Mouse (Mus musculus) midbrain, embryonic 14.5 days (tissue): ENCODE results near the gene Sap25. TPM values are rescaled to one million over a fixed set of nuclear protein-coding genes. Genes with fewer than 3 reads are reported as not detected.
A peak's percentile ranks its signal among the peaks of the same experiment; 100 is the strongest.

Experiments
- ATAC-seq: fragments of 200-750 bp; cut with Nextera tagmentation; 2 replicates; pipeline ENCODE4 v1.8.0; 2017; ENCODE audit warnings: moderate number of reproducible peaks, moderate library complexity; ENCODE audit not compliant: low FRiP score, low TSS enrichment
- DNase-seq: peaks from one replicate; pipeline ENCODE4 v3.0.0-alpha.2; 2015
- H3K27ac ChIP-seq: fragments of 300-500 bp; sonication (generic); replicated peaks from 2 replicates; pipeline ENCODE4 v1.5.1; 2014; ENCODE audit warnings: mild to moderate bottlenecking, low read depth, low read length, moderate library complexity
- H3K27me3 ChIP-seq: fragments of 300-500 bp; sonication (generic); 2 replicates; pipeline ENCODE4 v1.6.1; 2014; ENCODE audit warnings: low read length, control low read depth, mixed read lengths; ENCODE audit not compliant: control insufficient read depth, insufficient read depth
- H3K36me3 ChIP-seq: fragments of 300-500 bp; sonication (generic); 2 replicates; pipeline ENCODE4 v1.6.1; 2014; ENCODE audit warnings: low read length, control low read depth; ENCODE audit not compliant: control insufficient read depth, insufficient read depth
- H3K4me1 ChIP-seq: fragments of 300-500 bp; sonication (generic); 2 replicates; pipeline ENCODE4 v1.6.1; 2014; ENCODE audit warnings: mild to moderate bottlenecking, antibody characterized with exemption, low read length, control low read depth; ENCODE audit not compliant: control insufficient read depth, insufficient read depth
- H3K4me2 ChIP-seq: fragments of 300-500 bp; sonication (generic); 2 replicates; pipeline ENCODE4 v1.6.1; 2014; ENCODE audit warnings: mild to moderate bottlenecking, low read length, moderate library complexity
- H3K4me3 ChIP-seq: fragments of 300-500 bp; sonication (generic); replicated peaks from 2 replicates; pipeline ENCODE4 v1.5.1; 2014; ENCODE audit warnings: low read depth, low read length
- H3K9ac ChIP-seq: fragments of 300-500 bp; sonication (generic); replicated peaks from 2 replicates; pipeline ENCODE4 v1.6.1; 2014; ENCODE audit warnings: mild to moderate bottlenecking, low read length, moderate library complexity
- H3K9me3 ChIP-seq: fragments of 300-500 bp; sonication (generic); 2 replicates; pipeline ENCODE4 v1.6.1; 2016; ENCODE audit warnings: low read length, control low read depth, mixed read lengths; ENCODE audit not compliant: control insufficient read depth
- WGBS: fragments of 180-500 bp; shearing (Covaris S2); extraction: QIAGEN DNeasy Blood & Tissue Kit; methylation state at CpG from one replicate; pipeline ENCODE4 v1.1.7; 2014; 5-methylcytosine and 5-hydroxymethylcytosine counted together
- polyA plus RNA-seq: library from polyadenylated mRNA; unstranded; fragments of >200 nt; fragmentation: Nextera tagmentation; extraction: Ambion mirVana; gene quantifications from 2 replicates; pipeline ENCODE4 v1.2.1, GENCODE M21; 2014

Sap25 gene
- polyA plus RNA-seq, 1 experiment from 2014 or later: 4.1 TPM

DNA sequence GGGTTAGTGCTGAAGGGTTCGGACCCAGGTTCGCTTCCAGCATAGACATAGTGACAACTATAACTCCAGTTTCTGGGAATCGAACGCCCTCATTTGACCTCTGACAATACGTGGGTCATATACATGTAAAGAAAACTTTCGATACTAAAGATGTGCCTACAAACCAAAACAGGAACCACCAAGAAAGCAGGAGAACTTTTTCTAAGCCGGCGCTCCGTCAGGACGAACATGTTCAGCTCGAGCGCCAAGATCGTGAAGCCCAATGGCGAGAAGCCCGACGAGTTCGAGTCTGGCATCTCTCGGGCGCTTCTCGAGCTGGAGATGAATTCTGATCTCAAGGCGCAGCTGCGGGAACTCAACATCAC lies 39.8 kb upstream of the Sap25 start:
- Histone ChIP-seq H3K9ac (no peak overlapping the region; the same call in 1 of the 2 replicates), H3K36me3 (peaks cover 10% of the 10 kb centered on the region), H3K4me3 (peak overlapping the region; percentile 72), H3K27ac (no peak overlapping the region), H3K4me1 (peaks cover 11% of the 10 kb centered on the region), H3K4me2 (peak overlapping the region; percentile 55), H3K9me3 (no peaks in the 10 kb centered on the region), H3K27me3 (no peaks in the 10 kb centered on the region)
- ATAC-seq (no peak), DNase-seq (no peak)
- WGBS: under 1% methylated on average over 22 of the region's 22 CpGs

DNA sequence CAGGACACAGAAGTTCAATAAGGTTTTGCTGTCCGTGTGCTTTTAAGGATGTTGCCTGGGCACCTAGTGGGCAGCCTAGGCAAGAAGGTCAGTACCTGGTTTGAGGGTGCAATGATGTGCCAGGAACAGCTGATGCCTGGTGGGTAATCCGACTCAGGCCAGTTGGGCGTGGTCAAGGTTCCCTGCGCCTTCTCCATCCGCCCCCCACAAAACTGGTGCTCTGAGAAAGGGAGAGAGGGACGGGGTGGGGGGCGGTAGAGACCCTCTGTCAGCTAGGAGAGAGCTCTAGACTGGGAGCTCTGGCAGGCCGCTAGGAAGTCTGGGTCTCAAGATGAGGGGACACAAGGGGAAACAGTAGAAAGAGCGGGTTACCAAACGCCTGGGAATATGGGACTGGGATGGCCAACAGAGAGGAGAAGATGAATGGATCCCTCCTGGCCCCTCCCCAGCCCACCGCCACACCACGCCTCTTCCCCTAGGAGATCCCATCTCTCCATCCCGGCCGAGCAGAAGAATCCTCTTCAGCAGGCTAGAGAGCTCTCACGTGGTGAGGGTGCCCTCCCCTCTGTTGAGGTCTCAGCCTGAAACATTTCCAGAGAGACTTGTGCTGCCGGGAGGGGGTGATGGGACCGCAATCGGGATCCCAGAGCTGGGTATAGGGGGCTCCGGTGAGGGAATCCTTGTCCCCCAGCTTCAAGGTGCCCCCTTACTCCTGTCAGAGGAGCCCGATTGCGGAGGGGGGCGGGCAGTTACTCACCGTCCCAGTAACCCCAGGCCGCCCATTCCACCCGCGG lies 33.1 kb upstream of the Sap25 start:
- peak overlapping the region; percentile 27 for H3K4me2 ChIP-seq
- no peak overlapping the region for H3K4me3 ChIP-seq
- H3K27ac ChIP-seq: no peak overlapping the region
- H3K9me3 ChIP-seq: no peaks in the 10 kb centered on the region
- DNase-seq: no peak
- WGBS: 11% methylated on average over 26 of the region's 26 CpGs
- H3K4me1 ChIP-seq: peaks cover 19% of the 10 kb centered on the region; the same call in 1 of the 2 replicates
- ATAC-seq: no peak
- H3K36me3 ChIP-seq: no peaks in the 10 kb centered on the region
- H3K9ac ChIP-seq: no peak overlapping the region
- H3K27me3 ChIP-seq: peaks cover 13% of the 10 kb centered on the region; the same call in 1 of the 2 replicates

DNA sequence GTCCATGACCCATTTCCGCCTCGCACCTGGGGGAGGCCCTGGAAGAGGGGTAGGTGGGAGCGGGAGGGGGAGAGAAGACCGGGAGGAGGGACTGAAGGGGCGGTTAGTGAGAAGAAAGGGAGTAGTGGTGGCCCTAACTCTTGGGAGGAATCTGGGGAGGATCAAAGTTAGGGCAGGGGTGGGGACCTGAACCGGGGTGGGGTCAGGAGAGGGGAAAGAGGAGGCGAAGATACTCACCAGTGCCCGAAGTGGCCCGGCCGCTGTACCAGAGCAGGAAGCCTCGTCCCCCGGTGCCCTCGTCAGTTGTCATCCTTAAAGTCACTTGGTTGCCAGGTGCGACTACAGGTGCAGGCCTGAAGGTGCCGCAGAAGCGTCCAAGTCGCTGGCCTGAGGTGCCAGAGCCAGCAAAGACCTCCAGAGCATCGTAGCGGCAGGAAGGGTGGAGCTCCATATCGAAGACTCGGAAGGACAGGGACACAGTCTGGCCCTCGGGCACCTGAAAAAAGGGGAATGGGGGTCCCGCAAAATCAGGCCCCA lies 32.4 kb upstream of the Sap25 start:
- Histone ChIP-seq H3K4me2 (peak overlapping the region; percentile 27), H3K36me3 (no peaks in the 10 kb centered on the region), H3K9me3 (no peaks in the 10 kb centered on the region), H3K27me3 (peaks cover 13% of the 10 kb centered on the region; the same call in 1 of the 2 replicates), H3K27ac (no peak overlapping the region), H3K9ac (no peak overlapping the region), H3K4me3 (no peak overlapping the region), H3K4me1 (peaks cover 19% of the 10 kb centered on the region; the same call in 1 of the 2 replicates)
- 19% methylated on average over 23 of the region's 23 CpGs for WGBS
- ATAC-seq: no peak
- DNase-seq: no peak

DNA sequence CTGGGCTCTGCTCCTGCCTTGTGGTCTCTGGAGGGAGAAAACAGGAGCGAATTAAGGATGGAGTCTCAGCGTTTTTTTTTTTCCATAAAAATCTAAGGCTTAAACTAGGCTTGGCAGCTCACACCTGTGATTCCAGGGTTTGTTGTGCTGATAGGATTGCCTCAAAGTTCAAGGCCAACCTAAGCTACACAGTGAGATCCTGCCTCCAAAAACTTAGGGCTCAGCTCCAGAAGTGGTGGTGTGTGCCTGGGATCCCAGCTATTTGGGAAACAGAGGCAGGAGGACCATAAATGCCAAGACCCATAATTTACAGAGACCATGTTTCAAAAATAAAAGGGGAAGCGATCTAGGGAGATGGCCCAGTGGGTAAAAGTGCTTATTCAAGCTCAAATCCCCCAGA lies 31.8 kb upstream of the Sap25 start:
- ATAC-seq (no peak), DNase-seq (no peak)
- H3K27me3 ChIP-seq: peaks cover 13% of the 10 kb centered on the region; the same call in 1 of the 2 replicates
- H3K27ac ChIP-seq: no peak overlapping the region
- no peak overlapping the region for H3K9ac ChIP-seq
- peaks cover 19% of the 10 kb centered on the region; the same call in 1 of the 2 replicates for H3K4me1 ChIP-seq
- WGBS: 66% methylated on average over 3 of the region's 3 CpGs
- no peak overlapping the region for H3K4me2 ChIP-seq
- H3K36me3 ChIP-seq: no peaks in the 10 kb centered on the region
- H3K4me3 ChIP-seq: no peak overlapping the region
- no peaks in the 10 kb centered on the region for H3K9me3 ChIP-seq

DNA sequence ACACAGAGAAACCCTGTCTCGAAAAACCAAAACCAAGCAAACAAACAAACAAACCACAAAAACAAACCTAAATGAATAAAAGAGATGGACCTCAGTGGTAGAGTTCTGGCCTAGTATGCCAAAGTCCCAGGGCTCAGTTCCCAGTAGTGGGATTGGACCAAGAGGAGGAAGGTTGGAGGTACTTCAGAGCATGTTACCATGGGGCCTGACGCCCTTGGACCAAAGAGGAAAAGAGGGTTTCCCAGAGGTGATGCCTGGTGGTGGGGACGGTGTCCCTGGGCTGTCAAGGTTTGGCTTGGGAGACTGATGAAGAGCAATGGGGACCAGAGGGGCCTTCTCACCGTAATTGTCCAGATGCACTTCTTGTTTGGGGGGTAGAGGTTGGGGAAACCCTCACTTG lies 31.1 kb upstream of the Sap25 start:
- H3K4me2 ChIP-seq: no peak overlapping the region
- H3K4me1 ChIP-seq: peaks cover 19% of the 10 kb centered on the region; the same call in 1 of the 2 replicates
- no peaks in the 10 kb centered on the region for H3K36me3 ChIP-seq
- peaks cover 13% of the 10 kb centered on the region; the same call in 1 of the 2 replicates for H3K27me3 ChIP-seq
- no peak overlapping the region for H3K27ac ChIP-seq
- WGBS: 76% methylated on average over 4 of the region's 4 CpGs
- no peak overlapping the region for H3K9ac ChIP-seq
- ATAC-seq: no peak
- no peak for DNase-seq
- no peak overlapping the region for H3K4me3 ChIP-seq
- no peaks in the 10 kb centered on the region for H3K9me3 ChIP-seq

DNA sequence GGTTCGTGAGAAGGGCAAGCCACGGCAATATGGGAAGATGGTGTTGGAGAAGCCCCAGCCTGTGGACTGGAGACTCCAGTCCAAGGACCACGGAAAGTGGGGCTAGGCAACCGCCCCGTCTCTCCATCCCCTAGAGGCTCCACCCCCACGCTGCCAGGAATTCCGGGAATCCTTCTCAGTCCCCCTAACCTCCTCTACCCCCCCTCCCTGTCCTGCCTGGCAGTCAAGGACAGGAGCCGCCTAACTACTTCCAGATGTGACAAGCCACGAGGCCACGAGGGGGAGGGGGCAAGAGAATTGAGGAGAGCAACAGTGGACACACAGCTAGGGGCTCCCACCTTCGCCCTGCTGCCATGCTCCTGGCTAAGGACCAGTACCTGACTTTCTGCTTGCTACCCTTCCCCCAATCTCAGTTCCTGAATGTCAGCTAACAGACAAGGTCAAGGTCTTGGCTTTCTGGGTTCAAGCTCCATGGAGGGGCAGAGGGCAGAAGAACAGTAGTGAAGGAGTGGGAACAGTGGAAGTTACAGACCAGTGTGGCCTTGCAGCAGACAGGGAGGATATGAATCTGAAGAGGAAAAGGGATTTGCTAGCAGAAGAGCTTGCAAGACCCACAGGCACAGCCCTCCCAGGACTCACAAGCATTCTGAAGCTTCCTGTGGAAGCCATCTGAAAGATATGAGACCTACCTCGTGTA lies 30.4 kb upstream of the Sap25 start:
- Histone ChIP-seq H3K4me3 (no peak overlapping the region), H3K27ac (no peak overlapping the region; the same call in 1 of the 2 replicates), H3K9ac (no peak overlapping the region), H3K27me3 (peaks cover 13% of the 10 kb centered on the region; the same call in 1 of the 2 replicates), H3K4me1 (peaks cover 19% of the 10 kb centered on the region; the same call in 1 of the 2 replicates), H3K4me2 (no peak overlapping the region), H3K9me3 (no peaks in the 10 kb centered on the region), H3K36me3 (no peaks in the 10 kb centered on the region)
- peak; percentile 12 for DNase-seq
- ATAC-seq: no peak
- 19% methylated on average over 12 of the region's 12 CpGs for WGBS

DNA sequence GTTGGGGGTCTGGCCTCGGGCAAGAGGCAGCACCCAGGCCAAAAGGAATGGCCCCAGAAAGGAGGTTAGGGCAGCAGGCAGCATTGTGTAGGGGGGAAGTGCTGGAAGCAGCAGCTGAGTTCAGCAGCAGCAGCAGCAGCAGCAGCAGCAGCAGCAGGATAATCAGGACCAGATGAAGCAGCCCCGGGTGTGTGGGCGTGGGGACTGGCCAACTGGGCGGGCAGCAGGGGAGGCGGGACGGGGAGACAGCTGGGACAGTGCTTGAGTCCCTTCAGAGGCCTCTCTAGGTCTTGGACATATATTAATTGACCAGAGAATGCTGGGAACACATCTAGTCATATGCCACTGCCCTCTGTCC lies 29.9 kb upstream of the Sap25 start:
- Histone ChIP-seq H3K27me3 (peaks cover 13% of the 10 kb centered on the region; the same call in 1 of the 2 replicates), H3K4me3 (no peak overlapping the region), H3K27ac (no peak overlapping the region; the same call in 1 of the 2 replicates), H3K36me3 (no peaks in the 10 kb centered on the region), H3K9me3 (no peaks in the 10 kb centered on the region), H3K4me2 (no peak overlapping the region), H3K4me1 (peaks cover 19% of the 10 kb centered on the region; the same call in 1 of the 2 replicates), H3K9ac (no peak overlapping the region)
- 23% methylated on average over 6 of the region's 6 CpGs for WGBS
- DNase-seq: no peak
- no peak for ATAC-seq

DNA sequence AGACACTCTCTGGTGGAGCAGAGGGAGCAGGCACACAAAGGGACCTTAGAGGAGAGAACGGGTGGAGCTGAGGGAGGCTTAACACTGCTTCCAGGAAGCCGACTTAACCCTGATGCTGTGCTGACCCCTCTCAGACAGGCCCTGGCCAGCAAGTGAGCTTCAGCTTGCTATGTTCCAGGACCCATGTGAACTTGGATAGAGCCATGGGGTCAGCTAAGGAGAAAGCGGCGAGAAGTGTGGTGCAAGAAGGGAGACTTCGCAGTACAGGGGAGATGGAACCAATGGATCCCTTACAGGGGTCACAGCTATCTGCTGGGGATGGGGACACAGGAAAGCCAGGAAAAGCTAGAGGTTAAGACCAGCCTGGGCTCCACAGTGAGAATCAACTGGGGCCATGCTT lies 28.1 kb upstream of the Sap25 start:
- Histone ChIP-seq H3K4me2 (no peak overlapping the region), H3K27me3 (peaks cover 7% of the 10 kb centered on the region; the same call in 1 of the 2 replicates), H3K9ac (no peak overlapping the region), H3K4me1 (peaks cover 16% of the 10 kb centered on the region; the same call in 1 of the 2 replicates), H3K36me3 (no peaks in the 10 kb centered on the region), H3K27ac (no peak overlapping the region), H3K9me3 (no peaks in the 10 kb centered on the region), H3K4me3 (no peak overlapping the region)
- no peak for ATAC-seq
- 66% methylated on average over 5 of the region's 5 CpGs for WGBS
- DNase-seq: no peak
